Mouse (Mus musculus) MEL (cell line): ENCODE measurements around the gene Gamt. TPM values are rescaled to one million over a fixed set of nuclear protein-coding genes. Genes with fewer than 3 reads are reported as not detected.

Experiments
- DNase-seq: peaks from one replicate; pipeline ENCODE4 v3.0.0; 2011; ENCODE audit warnings: low read depth, low spot score
- H3K27ac ChIP-seq: 2 replicates; pipeline ENCODE4 v1.5.1; 2012; ENCODE audit warnings: low read depth, mild to moderate bottlenecking, control low read depth, low read length, moderate library complexity; ENCODE audit not compliant: control insufficient read depth
- H3K27me3 ChIP-seq, 2 experiments: fragments of 150-350 bp in 1 of 2; sonication (generic) in 1 of 2; 2 replicates each; pipeline ENCODE4 v1.6.1; 2012; ENCODE audit warnings: low read length in 2 of 2, mild to moderate bottlenecking in 2 of 2, improper control_type of control experiment in 1 of 2, moderate library complexity in 1 of 2; ENCODE audit not compliant: insufficient read depth in 2 of 2, control insufficient read depth in 1 of 2
- H3K36me3 ChIP-seq, 2 experiments: 2 replicates each; pipeline ENCODE4 v1.6.1; 2012 to 2014; ENCODE audit warnings: low read length in 2 of 2, improper control_type of control experiment in 1 of 2, inconsistent platforms in 1 of 2, mild to moderate bottlenecking in 1 of 2; ENCODE audit not compliant: insufficient read depth in 2 of 2, control insufficient read depth in 1 of 2
- H3K4me1 ChIP-seq, 2 experiments: fragments of 150-350 bp in 1 of 2; sonication (generic) in 1 of 2; 2 replicates each; pipeline ENCODE4 v1.6.1; 2012; ENCODE audit warnings: low read length in 2 of 2, improper control_type of control experiment in 1 of 2, mild to moderate bottlenecking in 1 of 2; ENCODE audit not compliant: insufficient read depth in 2 of 2, control insufficient read depth in 1 of 2
- H3K4me3 ChIP-seq, 2 experiments: fragments of 150-350 bp in 1 of 2; sonication (generic) in 1 of 2; 2 replicates each; pipeline ENCODE4 v1.5.1; 2012; ENCODE audit warnings: low read depth in 2 of 2, low read length in 2 of 2, mild to moderate bottlenecking in 2 of 2, moderate library complexity in 2 of 2, control low read depth in 1 of 2, improper control_type of control experiment in 1 of 2; ENCODE audit not compliant: control insufficient read depth in 1 of 2, insufficient read depth in 1 of 2
- H3K79me2 ChIP-seq: 2 replicates; pipeline ENCODE4 v1.6.1; 2012; ENCODE audit warnings: mild to moderate bottlenecking, low read length, moderate library complexity; ENCODE audit not compliant: control insufficient read depth, poor library complexity, insufficient read depth
- H3K9ac ChIP-seq: 2 replicates; pipeline ENCODE4 v1.6.1; 2012; ENCODE audit warnings: low read depth, mild to moderate bottlenecking, control low read depth, low read length, moderate library complexity; ENCODE audit not compliant: control insufficient read depth, poor library complexity, severe bottlenecking
- H3K9me3 ChIP-seq: fragments of 150-350 bp; sonication (generic); replicated peaks from 2 replicates; pipeline ENCODE4 v1.6.1; 2012; ENCODE audit warnings: mild to moderate bottlenecking, low read length, improper control_type of control experiment, moderate library complexity; ENCODE audit not compliant: insufficient read depth
- BHLHE40 ChIP-seq: IDR thresholded peaks from 2 replicates; pipeline ENCODE4 v1.6.1; 2012; ENCODE audit warnings: low read depth, mild to moderate bottlenecking, inconsistent platforms, low read length, improper control_type of control experiment, borderline replicate concordance
- CHD1 ChIP-seq: IDR thresholded peaks from 2 replicates; pipeline ENCODE4 v1.6.1; 2012; ENCODE audit warnings: low read depth, mild to moderate bottlenecking, inconsistent platforms, low read length, improper control_type of control experiment
- CHD2 ChIP-seq: IDR thresholded peaks from 2 replicates; pipeline ENCODE4 v1.6.1; 2011; ENCODE audit warnings: low read length, improper control_type of control experiment
- CTCF ChIP-seq, 3 experiments: IDR thresholded peaks in 2 of 3; conservative IDR thresholded peaks in 1 of 3; 2 replicates each; pipeline ENCODE4 v1.5.1; 2011 to 2012; ENCODE audit warnings: low read length in 3 of 3, low read depth in 2 of 3, mild to moderate bottlenecking in 2 of 3, improper control_type of control experiment in 1 of 3, inconsistent platforms in 1 of 3, mixed read lengths in 1 of 3, moderate library complexity in 1 of 3; ENCODE audit not compliant: control insufficient read depth in 1 of 3, insufficient read depth in 1 of 3, poor library complexity in 1 of 3, severe bottlenecking in 1 of 3
- E2F4 ChIP-seq: IDR thresholded peaks from 2 replicates; pipeline ENCODE4 v1.6.1; 2011; ENCODE audit warnings: low read depth, low read length, improper control_type of control experiment, borderline replicate concordance
- ELF1 ChIP-seq: IDR thresholded peaks from 2 replicates; pipeline ENCODE4 v1.6.1; 2014; ENCODE audit warnings: low read depth, mild to moderate bottlenecking, inconsistent platforms, low read length, improper control_type of control experiment, moderate library complexity
- ETS1 ChIP-seq: IDR thresholded peaks from 2 replicates; pipeline ENCODE4 v1.6.1; 2012; ENCODE audit warnings: low read depth, mild to moderate bottlenecking, inconsistent platforms, low read length, improper control_type of control experiment, moderate library complexity
- GABPA ChIP-seq: IDR thresholded peaks from 2 replicates; pipeline ENCODE4 v1.6.1; 2012; ENCODE audit warnings: low read depth, mild to moderate bottlenecking, inconsistent platforms, low read length, improper control_type of control experiment, moderate library complexity
- JUND ChIP-seq: IDR thresholded peaks from 2 replicates; pipeline ENCODE4 v1.6.1; 2011; ENCODE audit warnings: low read depth, mild to moderate bottlenecking, improper control_type of control experiment, low read length
- KAT2A ChIP-seq: conservative IDR thresholded peaks from 2 replicates; pipeline ENCODE4 v1.6.1; 2012; ENCODE audit warnings: low read depth, low read length, improper control_type of control experiment, inconsistent platforms
- MXI1 ChIP-seq: IDR thresholded peaks from 2 replicates; pipeline ENCODE4 v1.6.1; 2011; ENCODE audit warnings: mild to moderate bottlenecking, low read depth, low read length, improper control_type of control experiment
- MYC ChIP-seq: IDR thresholded peaks from 2 replicates; pipeline ENCODE4 v1.6.1; 2011; ENCODE audit warnings: low read depth, mild to moderate bottlenecking, low read length, improper control_type of control experiment, moderate library complexity
- NELFE ChIP-seq: IDR thresholded peaks from 2 replicates; pipeline ENCODE4 v1.6.1; 2011; ENCODE audit warnings: low read depth, low read length, improper control_type of control experiment
- NRF1 ChIP-seq: IDR thresholded peaks from 2 replicates; pipeline ENCODE4 v1.6.1; 2014; ENCODE audit warnings: low read depth, mild to moderate bottlenecking, inconsistent platforms, low read length, improper control_type of control experiment, moderate library complexity; ENCODE audit not compliant: poor library complexity, insufficient read depth, severe bottlenecking
- POLR2AphosphoS2 ChIP-seq: IDR thresholded peaks from 2 replicates; pipeline ENCODE4 v1.6.1; 2011; ENCODE audit warnings: low read length, improper control_type of control experiment
- RCOR1 ChIP-seq: IDR thresholded peaks from 2 replicates; pipeline ENCODE4 v1.6.1; 2012; ENCODE audit warnings: low read depth, mild to moderate bottlenecking, inconsistent platforms, low read length, improper control_type of control experiment
- SIN3A ChIP-seq: IDR thresholded peaks from 2 replicates; pipeline ENCODE4 v1.6.1; 2012; ENCODE audit warnings: low read length, improper control_type of control experiment, inconsistent platforms
- TAL1 ChIP-seq: IDR thresholded peaks from 2 replicates; pipeline ENCODE4 v1.6.1; 2012; ENCODE audit warnings: mild to moderate bottlenecking, inconsistent platforms, low read length, moderate library complexity, mixed read lengths
- TCF12 ChIP-seq: IDR thresholded peaks from 2 replicates; pipeline ENCODE4 v1.6.1; 2014; ENCODE audit warnings: low read depth, mild to moderate bottlenecking, inconsistent platforms, low read length, improper control_type of control experiment, moderate library complexity
- UBTF ChIP-seq: IDR thresholded peaks from 2 replicates; pipeline ENCODE4 v1.6.1; 2012; ENCODE audit warnings: low read depth, mild to moderate bottlenecking, inconsistent platforms, low read length, improper control_type of control experiment, moderate library complexity, borderline replicate concordance; ENCODE audit not compliant: insufficient read depth
- USF1 ChIP-seq: IDR thresholded peaks from 2 replicates; pipeline ENCODE4 v1.6.1; 2014; ENCODE audit warnings: low read depth, mild to moderate bottlenecking, inconsistent platforms, low read length, improper control_type of control experiment, moderate library complexity
- USF2 ChIP-seq, 2 experiments: IDR thresholded peaks; 2 replicates each; pipeline ENCODE4 v1.6.1; 2011 to 2012; ENCODE audit warnings: improper control_type of control experiment in 2 of 2, low read length in 2 of 2, borderline replicate concordance in 1 of 2, inconsistent platforms in 1 of 2, low read depth in 1 of 2, mild to moderate bottlenecking in 1 of 2; ENCODE audit not compliant: insufficient read depth in 1 of 2
- ZC3H11A ChIP-seq: IDR thresholded peaks from 2 replicates; pipeline ENCODE4 v1.6.1; 2012; ENCODE audit warnings: low read depth, mild to moderate bottlenecking, inconsistent platforms, low read length, improper control_type of control experiment
- ZKSCAN1 ChIP-seq: IDR thresholded peaks from 2 replicates; pipeline ENCODE4 v1.6.1; 2012; ENCODE audit warnings: low read depth, mild to moderate bottlenecking, inconsistent platforms, low read length, improper control_type of control experiment, moderate library complexity
- ZMIZ1 ChIP-seq: IDR thresholded peaks from 2 replicates; pipeline ENCODE4 v1.6.1; 2012; ENCODE audit warnings: low read depth, mild to moderate bottlenecking, inconsistent platforms, low read length, improper control_type of control experiment, moderate library complexity
- ZNF384 ChIP-seq: IDR thresholded peaks from 2 replicates; pipeline ENCODE4 v1.6.1; 2012; ENCODE audit warnings: low read depth, mild to moderate bottlenecking, inconsistent platforms, low read length, improper control_type of control experiment
- polyA plus RNA-seq, 2 experiments: library from polyadenylated mRNA; stranded (reverse) in 1 of 2; unstranded in 1 of 2; fragments of >175 nt in 1 of 2; fragments of >200 nt in 1 of 2; gene quantifications; 2 replicates each; pipeline versions ENCODE4 v1.2.1 to v1.2.4; 2012; ENCODE audit warnings: low replicate concordance in 2 of 2, low read depth in 1 of 2; ENCODE audit not compliant: insufficient read length in 2 of 2, insufficient read depth in 1 of 2, missing spikeins in 1 of 2
- total RNA-seq: library from RNA; depleted of rRNA; stranded (reverse); fragments of 300-350 nt; gene quantifications from 2 replicates; pipeline ENCODE4 v1.2.3, GENCODE M21; 2012

Gamt gene
- total and polyA plus RNA-seq, 3 experiments = 6.0 to 8.4 TPM; not detected in 1

DNA sequence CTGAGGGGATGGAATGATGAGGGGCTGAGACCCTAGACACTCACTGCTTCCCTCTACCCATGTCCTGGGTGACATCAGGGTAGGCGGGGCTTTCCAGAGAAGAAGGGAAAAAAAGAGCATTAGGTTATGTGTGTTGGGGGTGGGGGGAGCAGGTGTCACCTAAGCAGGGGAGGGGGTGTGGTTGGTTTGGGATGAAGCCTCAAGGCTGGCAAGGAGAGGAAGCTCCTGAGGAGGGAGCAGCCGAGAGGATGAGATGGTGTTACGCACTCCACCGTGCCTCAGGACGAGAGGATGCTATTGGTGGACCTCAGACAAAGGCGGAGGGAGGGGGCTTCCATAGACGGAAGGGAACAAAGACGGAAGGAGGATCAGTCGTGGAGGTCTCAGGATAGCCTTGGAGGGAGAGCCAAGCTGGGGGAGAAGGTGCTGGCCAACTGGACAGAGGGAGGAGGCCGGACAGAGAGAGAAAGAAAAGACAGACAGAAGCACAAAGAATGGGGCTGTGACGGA lies 39.9 kb upstream of the Gamt start:
- Histone ChIP-seq H3K9me3 (no peaks in the 10 kb centered on the region), H3K4me1 (peaks cover 0 to 13% of the 10 kb centered on the region in 2 experiments; a peak in 2 of 4 replicates), H3K36me3 (no peaks in the 10 kb centered on the region), H3K27ac (no peak overlapping the region), H3K4me3 (no peak overlapping the region), H3K9ac (no peak overlapping the region), H3K27me3 (no peaks in the 10 kb centered on the region), H3K79me2 (no peaks in the 10 kb centered on the region)
- no peak for DNase-seq
- TF ChIP-seq ETS1 = no peak
- TF ChIP-seq TCF12 = no peak
- TF ChIP-seq E2F4 = no peak
- TF ChIP-seq CHD1 = no peak
- no peak for TF ChIP-seq CTCF (IDR thresholded peaks at IDR 0.05 in 2 of 3, conservative IDR thresholded peaks at IDR 0.05 in 1 of 3; ENCODE audit: control insufficient read depth in 1 of 3, insufficient read depth in 1 of 3, low read depth in 2 of 3, low read length in 3 of 3, poor library complexity in 1 of 3, severe bottlenecking in 1 of 3)
- TF ChIP-seq USF2 (IDR thresholded peaks at IDR 0.05; ENCODE audit: borderline replicate concordance in 1 of 2, insufficient read depth in 1 of 2, low read depth in 1 of 2, low read length in 2 of 2) = no peak
- no peak for TF ChIP-seq POLR2AphosphoS2
- TF ChIP-seq GABPA = no peak
- TF ChIP-seq NRF1 = no peak
- no peak for TF ChIP-seq RCOR1
- TF ChIP-seq SIN3A = no peak
- TF ChIP-seq ZKSCAN1 = no peak
- no peak for TF ChIP-seq JUND
- TF ChIP-seq ELF1 = no peak
- TF ChIP-seq TAL1 = no peak
- no peak for TF ChIP-seq MXI1
- no peak for TF ChIP-seq BHLHE40
- no peak for TF ChIP-seq MYC
- no peak for TF ChIP-seq UBTF
- TF ChIP-seq ZNF384 = no peak
- TF ChIP-seq, all 39 proteins: peak for 0

DNA sequence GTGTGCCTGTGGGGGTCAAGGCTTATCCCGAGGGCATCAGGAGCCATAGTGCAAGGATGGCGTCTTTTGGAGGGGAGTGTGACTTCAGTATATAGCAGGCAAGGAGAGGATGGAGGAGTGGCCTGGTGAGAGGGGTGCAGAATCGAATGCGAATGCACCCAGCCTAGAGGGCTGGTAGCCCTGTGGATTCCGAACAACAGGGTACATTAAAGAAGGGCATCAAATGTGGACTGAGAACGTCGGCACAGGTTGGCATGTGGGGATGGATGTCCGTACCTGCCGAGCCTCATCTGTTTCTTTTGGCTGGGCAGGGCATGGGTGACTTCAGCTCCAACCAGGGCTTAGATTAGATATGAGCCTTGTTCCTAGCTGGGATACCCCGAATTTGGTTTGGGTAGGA lies 39.0 kb upstream of the Gamt start:
- H3K27ac ChIP-seq = no peak overlapping the region
- peaks cover 0 to 11% of the 10 kb centered on the region in 2 experiments; a peak in 2 of 4 replicates for H3K4me1 ChIP-seq
- H3K36me3 ChIP-seq = no peaks in the 10 kb centered on the region
- H3K27me3 ChIP-seq = no peaks in the 10 kb centered on the region
- H3K79me2 ChIP-seq = no peaks in the 10 kb centered on the region
- no peak overlapping the region for H3K4me3 ChIP-seq
- DNase-seq = no peak
- no peak for TF ChIP-seq CHD2
- TF ChIP-seq ZC3H11A = no peak
- no peak for TF ChIP-seq USF1
- no peak for TF ChIP-seq E2F4
- no peak for TF ChIP-seq SIN3A
- no peak for TF ChIP-seq KAT2A
- no peak for TF ChIP-seq ZMIZ1
- no peak for TF ChIP-seq NELFE
- TF ChIP-seq CHD1 = no peak
- TF ChIP-seq TAL1 = no peak
- TF ChIP-seq ETS1 = no peak
- TF ChIP-seq BHLHE40 = no peak
- TF ChIP-seq UBTF = no peak
- no peak overlapping the region for H3K9ac ChIP-seq
- H3K9me3 ChIP-seq = no peaks in the 10 kb centered on the region
